Mouse (Mus musculus) small intestine, adult 2 months (tissue): ENCODE data around the gene H2al1c.
"Not testable (repeated sequence)": the region's sequence is repeated elsewhere in the genome, so short reads cannot be mapped to it uniquely, and the experiment has no call there.

Experiments used
- CTCF ChIP-seq: fragments of 200-500 bp; IDR thresholded peaks from 2 replicates; pipeline ENCODE4 v1.5.1; 2012; ENCODE audit warnings: low read depth, mild to moderate bottlenecking, control low read depth, inconsistent platforms, low read length, moderate library complexity, mixed read lengths; ENCODE audit not compliant: insufficient replicate concordance, insufficient read length; ENCODE audit errors: extremely low read depth
- POLR2A ChIP-seq: fragments of 200-500 bp; IDR thresholded peaks from 2 replicates; pipeline ENCODE4 v1.6.1; 2012; ENCODE audit warnings: low read depth, mild to moderate bottlenecking, control low read depth, inconsistent platforms, low read length, moderate library complexity

- not testable (repeated sequence) for TF ChIP-seq CTCF, POLR2A
Observed at GRCm38 (mm10) chrX:11314858-11315257, 9.4 kb downstream of the H2al1c start, which contains the start of gene H2al1f.
